In the genomic region with DNA sequence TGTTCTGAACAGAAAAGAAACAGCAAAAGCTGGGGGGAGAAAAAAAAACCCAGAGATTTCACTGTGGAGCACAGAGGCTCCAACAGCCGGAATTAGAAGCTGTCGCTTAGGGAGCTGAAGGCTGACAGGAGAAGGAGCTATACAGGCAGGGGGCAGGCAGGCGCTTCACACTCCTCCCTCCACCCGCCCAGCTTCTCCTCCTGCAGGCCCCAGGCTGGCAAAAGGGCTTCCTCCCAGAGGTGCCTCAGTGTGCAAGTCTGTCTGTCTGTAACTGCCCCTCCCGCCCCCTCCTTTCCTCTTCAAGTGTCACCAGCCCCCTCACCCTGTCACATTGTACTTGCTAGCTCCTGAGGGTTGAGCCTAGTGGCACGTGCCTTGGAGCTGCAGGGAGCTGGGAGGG, we compare ENCODE assay signal across 14 mouse cellular contexts. TPM values are rescaled to one million over a fixed set of nuclear protein-coding genes. Genes with fewer than 3 reads are reported as not detected.
DNase-seq lines count a peak whose midpoint lies in the region; ATAC-seq and TF ChIP-seq lines count a peak whose summit lies in the region.
"Had no signal": no experiment of that assay in that cellular context is flagged by ENCODE, and none has a peak within 500 bp of the region (broad histone marks: within the 10 kb centered on the region; RNA-seq: fewer than 3 reads in every experiment).

No protein-coding gene starts in this region.

- no peak overlapping the region; the same call in 1 of the 2 replicates for H3K27ac ChIP-seq in forebrain, postnatal 0 days (ENCODE audit: low read depth, low read length)
- no peak overlapping the region for H3K27ac ChIP-seq in forebrain, embryonic 15.5 days (replicated peaks)
- no peak overlapping the region for H3K27ac ChIP-seq in intestine, postnatal 0 days (ENCODE audit: low read depth, low read length)
- H3K27ac ChIP-seq in intestine, embryonic 16.5 days (ENCODE audit: low read length), result no peak overlapping the region
- H3K27ac ChIP-seq: liver, embryonic 13.5 days had no signal

- no peaks in the 10 kb centered on the region for H3K9me3 ChIP-seq in forebrain, postnatal 0 days (ENCODE audit: low read length)
- no peaks in the 10 kb centered on the region for H3K9me3 ChIP-seq in forebrain, embryonic 15.5 days
- no peaks in the 10 kb centered on the region for H3K9me3 ChIP-seq in intestine, postnatal 0 days (ENCODE audit: control insufficient read depth)
- no peaks in the 10 kb centered on the region for H3K9me3 ChIP-seq in intestine, embryonic 16.5 days (ENCODE audit: control insufficient read depth, low read length)
- H3K9me3 ChIP-seq: liver, embryonic 13.5 days had no signal

- no peaks in the 10 kb centered on the region for H3K36me3 ChIP-seq in forebrain, postnatal 0 days (ENCODE audit: insufficient read depth)
- no peaks in the 10 kb centered on the region for H3K36me3 ChIP-seq in forebrain, embryonic 15.5 days
- no peaks in the 10 kb centered on the region for H3K36me3 ChIP-seq in intestine, postnatal 0 days (ENCODE audit: control insufficient read depth, insufficient read depth)
- H3K36me3 ChIP-seq in intestine, embryonic 16.5 days (ENCODE audit: control insufficient read depth, insufficient read depth, low read length), result no peaks in the 10 kb centered on the region
- H3K36me3 ChIP-seq: liver, embryonic 13.5 days had no signal

- peaks cover 34% of the 10 kb centered on the region for H3K4me1 ChIP-seq in forebrain, postnatal 0 days (ENCODE audit: insufficient read depth)
- peaks cover 38% of the 10 kb centered on the region for H3K4me1 ChIP-seq in forebrain, embryonic 15.5 days
- H3K4me1 ChIP-seq in intestine, postnatal 0 days (replicated peaks; ENCODE audit: control insufficient read depth, insufficient read depth, low read length), result 0 out of 2 replicates have a peak, but pooled peaks cover 11% of the 10 kb centered on the region
- peaks cover 26% of the 10 kb centered on the region for H3K4me1 ChIP-seq in intestine, embryonic 16.5 days (ENCODE audit: control insufficient read depth, insufficient read depth, low read length)

- peak; percentile 55 for DNase-seq in forebrain, postnatal 0 days
- DNase-seq in thymus, postnatal 4 days, result peak; percentile 38
- no peak for DNase-seq in thymus, postnatal 36 days
- DNase-seq in gastrocnemius, postnatal 10 days, result no peak
- no peak for DNase-seq in cerebellum, postnatal 10 days
- DNase-seq: cerebellum, postnatal 25 days; kidney, postnatal 36 days; liver, embryonic 13.5 days; lung, postnatal 4 days had no signal

- no peak for TF ChIP-seq CTCF in forebrain, postnatal 0 days (IDR thresholded peaks at IDR 0.05; ENCODE audit: low read depth)
- TF ChIP-seq CTCF in intestine, postnatal 0 days (IDR thresholded peaks at IDR 0.05; ENCODE audit: low read depth), result 0 out of 2 replicates have a peak, but pooled peaks have one; percentile 20

- WGBS in forebrain, postnatal 0 days, result 23% methylated on average over 6 of the region's 6 CpGs
- WGBS in forebrain, embryonic 15.5 days, result 5% methylated on average over 6 of the region's 6 CpGs
- WGBS in intestine, postnatal 0 days, result 23% methylated on average over 6 of the region's 6 CpGs
- 19% methylated on average over 6 of the region's 6 CpGs for WGBS in intestine, embryonic 16.5 days

- H3K4me3 ChIP-seq in forebrain, postnatal 0 days (ENCODE audit: low read depth, low read length), result no peak overlapping the region
- no peak overlapping the region for H3K4me3 ChIP-seq in forebrain, embryonic 15.5 days
- H3K4me3 ChIP-seq in intestine, postnatal 0 days (ENCODE audit: low read depth, low read length), result no peak overlapping the region
- no peak overlapping the region for H3K4me3 ChIP-seq in intestine, embryonic 16.5 days (ENCODE audit: low read length)
- H3K4me3 ChIP-seq: liver, embryonic 13.5 days had no signal

- ATAC-seq in forebrain, postnatal 0 days, result peak; percentile 64
- ATAC-seq in forebrain, embryonic 15.5 days (replicated peaks), result no peak
- ATAC-seq in intestine, postnatal 0 days, result no peak
- ATAC-seq in intestine, embryonic 16.5 days, result no peak
- ATAC-seq: inflammation-experienced regulatory T-cells, adult 6 months had no signal

- no peak overlapping the region for H3K4me2 ChIP-seq in forebrain, postnatal 0 days (ENCODE audit: low read depth)
- no peak overlapping the region for H3K4me2 ChIP-seq in forebrain, embryonic 15.5 days (replicated peaks)
- no peak overlapping the region for H3K4me2 ChIP-seq in intestine, postnatal 0 days (replicated peaks; ENCODE audit: low read depth)
- no peak overlapping the region for H3K4me2 ChIP-seq in intestine, embryonic 16.5 days (ENCODE audit: low read depth, low read length)
- H3K4me2 ChIP-seq: liver, embryonic 13.5 days had no signal

- no peak overlapping the region for H3K9ac ChIP-seq in forebrain, postnatal 0 days
- no peak overlapping the region for H3K9ac ChIP-seq in forebrain, embryonic 15.5 days (replicated peaks)
- H3K9ac ChIP-seq in intestine, postnatal 0 days (ENCODE audit: low read depth, low read length), result no peak overlapping the region
- H3K9ac ChIP-seq in intestine, embryonic 16.5 days (ENCODE audit: low read depth, low read length), result no peak overlapping the region
- H3K9ac ChIP-seq: liver, embryonic 13.5 days had no signal

- H3K27me3 ChIP-seq in forebrain, postnatal 0 days (ENCODE audit: insufficient read depth, low read length), result peaks cover 45% of the 10 kb centered on the region
- peaks cover 74% of the 10 kb centered on the region for H3K27me3 ChIP-seq in forebrain, embryonic 15.5 days
- H3K27me3 ChIP-seq in intestine, postnatal 0 days (replicated peaks; ENCODE audit: control insufficient read depth, insufficient read depth, low read length), result peaks cover 84% of the 10 kb centered on the region
- H3K27me3 ChIP-seq in intestine, embryonic 16.5 days (replicated peaks; ENCODE audit: control insufficient read depth, insufficient read depth, low read length), result peaks cover 82% of the 10 kb centered on the region

RNA-seq across cellular contexts. Expression of a gene that starts 2.7 kb away (rescaled TPM):
- 1.1 and 2.0 TPM in 2 replicates for total RNA-seq in forebrain, postnatal 0 days (2014; rRNA removed)
- polyA plus RNA-seq in forebrain, postnatal 0 days (2015; fragmentation: Nextera tagmentation; extraction: Ambion mirVana), result 0.62 and 0.64 TPM in 2 replicates
- 0.43 and 0.48 TPM in 2 replicates for polyA plus RNA-seq in forebrain, embryonic 15.5 days (2015; fragmentation: Nextera tagmentation; extraction: Ambion mirVana)
- 0.63 and 0.65 TPM in 2 replicates for polyA plus RNA-seq in intestine, postnatal 0 days (2015; fragmentation: Nextera tagmentation; extraction: Ambion mirVana)
- polyA plus RNA-seq in intestine, embryonic 16.5 days (2015; fragmentation: Nextera tagmentation; extraction: Ambion mirVana), result 0.15 and 0.22 TPM in 2 replicates
- under 1 TPM in 1 of 2 experiments, not detected in 1; 0.09 TPM for total RNA-seq in gastrocnemius, postnatal 10 days (2021)
- total RNA-seq: monocyte, adult 5-6 weeks had no signal
- polyA plus RNA-seq: inflammation-experienced regulatory T-cells, adult 6 months; liver, embryonic 13.5 days had no signal

RNA-seq across cellular contexts. Expression of a gene that starts 21.8 kb away (rescaled TPM):
- total RNA-seq in forebrain, postnatal 0 days (2014; rRNA removed), result 0.92 and 1.1 TPM in 2 replicates
- 0.52 and 0.83 TPM in 2 replicates for polyA plus RNA-seq in forebrain, postnatal 0 days (2015; fragmentation: Nextera tagmentation; extraction: Ambion mirVana)
- polyA plus RNA-seq in forebrain, embryonic 15.5 days (2015; fragmentation: Nextera tagmentation; extraction: Ambion mirVana), result 0.63 and 0.69 TPM in 2 replicates
- polyA plus RNA-seq in intestine, postnatal 0 days (2015; fragmentation: Nextera tagmentation; extraction: Ambion mirVana), result 0.59 and 0.76 TPM in 2 replicates
- 0.99 and 1.3 TPM in 2 replicates for polyA plus RNA-seq in intestine, embryonic 16.5 days (2015; fragmentation: Nextera tagmentation; extraction: Ambion mirVana)
- total RNA-seq in gastrocnemius, postnatal 10 days (2021), result 1 to 10 TPM in 1 of 2 experiments, under 1 TPM in 1; 0.40 to 1.1 TPM

RNA-seq across cellular contexts. Expression of a gene that starts 39.1 kb away (rescaled TPM):
- total RNA-seq in forebrain, postnatal 0 days (2014; rRNA removed), result 13.8 and 14.2 TPM in 2 replicates
- polyA plus RNA-seq in forebrain, postnatal 0 days (2015; fragmentation: Nextera tagmentation; extraction: Ambion mirVana), result 15.7 and 17.2 TPM in 2 replicates
- polyA plus RNA-seq in forebrain, embryonic 15.5 days (2015; fragmentation: Nextera tagmentation; extraction: Ambion mirVana), result 25.3 and 27.2 TPM in 2 replicates
- 24.7 and 26.2 TPM in 2 replicates for polyA plus RNA-seq in intestine, postnatal 0 days (2015; fragmentation: Nextera tagmentation; extraction: Ambion mirVana)
- 21.9 and 24.1 TPM in 2 replicates for polyA plus RNA-seq in intestine, embryonic 16.5 days (2015; fragmentation: Nextera tagmentation; extraction: Ambion mirVana)
- total RNA-seq in gastrocnemius, postnatal 10 days (2021), result 1 to 10 TPM; 6.0 to 8.6 TPM

RNA-seq across cellular contexts. Expression of a gene that starts 43.3 kb away (rescaled TPM):
- 71.4 and 84.4 TPM in 2 replicates for total RNA-seq in forebrain, postnatal 0 days (2014; rRNA removed)
- 39.6 and 61.9 TPM in 2 replicates for polyA plus RNA-seq in forebrain, postnatal 0 days (2015; fragmentation: Nextera tagmentation; extraction: Ambion mirVana)
- 27.8 and 29.2 TPM in 2 replicates for polyA plus RNA-seq in forebrain, embryonic 15.5 days (2015; fragmentation: Nextera tagmentation; extraction: Ambion mirVana)
- 0.90 and 1.4 TPM in 2 replicates for polyA plus RNA-seq in intestine, postnatal 0 days (2015; fragmentation: Nextera tagmentation; extraction: Ambion mirVana)
- 1.8 and 2.0 TPM in 2 replicates for polyA plus RNA-seq in intestine, embryonic 16.5 days (2015; fragmentation: Nextera tagmentation; extraction: Ambion mirVana)
- under 1 TPM; 0.33 to 0.43 TPM for total RNA-seq in gastrocnemius, postnatal 10 days (2021)
- total RNA-seq: monocyte, adult 5-6 weeks had no signal

RNA-seq across cellular contexts. Expression of a gene that starts 56.0 kb away (rescaled TPM):
- 1.8 and 2.4 TPM in 2 replicates for total RNA-seq in forebrain, postnatal 0 days (2014; rRNA removed)
- polyA plus RNA-seq in forebrain, postnatal 0 days (2015; fragmentation: Nextera tagmentation; extraction: Ambion mirVana), result 0.33 and 0.53 TPM in 2 replicates
- 1.3 and 1.6 TPM in 2 replicates for polyA plus RNA-seq in forebrain, embryonic 15.5 days (2015; fragmentation: Nextera tagmentation; extraction: Ambion mirVana)
- polyA plus RNA-seq in intestine, postnatal 0 days (2015; fragmentation: Nextera tagmentation; extraction: Ambion mirVana), result 0.77 and 1.2 TPM in 2 replicates
- polyA plus RNA-seq in intestine, embryonic 16.5 days (2015; fragmentation: Nextera tagmentation; extraction: Ambion mirVana), result 0.93 and 1.2 TPM in 2 replicates
- total RNA-seq in gastrocnemius, postnatal 10 days (2021), result 1 to 10 TPM; 5.7 to 8.5 TPM

Comparison
In these comparisons a context has a peak if more than half of its experiments do, and no peak if none do; other contexts are left out.
1. DNase-seq: peak in forebrain, postnatal 0 days (single experiment) and thymus, postnatal 4 days (single experiment); none in thymus, postnatal 36 days (0 of 2), gastrocnemius, postnatal 10 days (single experiment) and cerebellum, postnatal 10 days (0 of 2).